Mouse (Mus musculus) adrenal gland (tissue): ENCODE measurements at regions not wholly inside any gene's neighbourhood (a gene's known extent, or its start where the extent isn't known, plus 50 kb on each side); places are given as distances from the start of the nearest gene placed in this dataset.

Experiments used
- intact Hi-C: fragments of 180-260 bp; cut with DNase I; formaldehyde crosslinking; loops from one replicate; pipeline ENCODE4 v1.15.1; 2025

- intact Hi-C loops: no loop called here
Measured at GRCm38 (mm10) chr7:36352761-36353160, 345.2 kb upstream of the Tshz3 start.

- intact Hi-C loops: no loop called here
Measured at GRCm38 (mm10) chr7:36350616-36351015, 347.3 kb upstream of the Tshz3 start.

GRCm38 (mm10) chr7:36348195-36348594 lies 349.7 kb upstream of the Tshz3 start:
- intact Hi-C loops: no loop called here

GRCm38 (mm10) chr7:36334857-36335256 lies 363.1 kb upstream of the Tshz3 start:
- intact Hi-C loops: no loop called here

GRCm38 (mm10) chr7:36334091-36334490 lies 363.8 kb upstream of the Tshz3 start:
- intact Hi-C loops: no loop called here

- intact Hi-C loops: no loop called here
Measured at GRCm38 (mm10) chr7:36332633-36333032, 365.3 kb upstream of the Tshz3 start.

GRCm38 (mm10) chr7:36328141-36328540 lies 369.8 kb upstream of the Tshz3 start:
- intact Hi-C loops: loop anchor here (10.0 kb wide), 1 partner anchor 273 kb away; no protein-coding TSS in a partner anchor

GRCm38 (mm10) chr7:36324035-36324434 lies 373.9 kb upstream of the Tshz3 start:
- intact Hi-C loops: loop anchor here (10.0 kb wide), 1 partner anchor 269 kb away; no protein-coding TSS in a partner anchor

GRCm38 (mm10) chr7:36322181-36322580 lies 375.7 kb upstream of the Tshz3 start:
- intact Hi-C loops: loop anchor here (10.0 kb wide), 1 partner anchor 267 kb away; no protein-coding TSS in a partner anchor

- intact Hi-C loops: no loop called here
Measured at GRCm38 (mm10) chr7:36317466-36318212, 380.3 kb upstream of the Tshz3 start.

- intact Hi-C loops: no loop called here
Measured at GRCm38 (mm10) chr7:36313751-36314150, 384.2 kb upstream of the Tshz3 start.

- intact Hi-C loops: no loop called here
Measured at GRCm38 (mm10) chr7:36309761-36310605, 387.9 kb upstream of the Tshz3 start.

- intact Hi-C loops: no loop called here
Measured at GRCm38 (mm10) chr7:36308726-36309125, 389.2 kb upstream of the Tshz3 start.

GRCm38 (mm10) chr7:36308106-36308620 lies 389.8 kb upstream of the Tshz3 start:
- intact Hi-C loops: no loop called here

- intact Hi-C loops: no loop called here
Measured at GRCm38 (mm10) chr7:36277275-36277674, 420.6 kb upstream of the Tshz3 start.

- intact Hi-C loops: no loop called here
Measured at GRCm38 (mm10) chr7:36268966-36269365, 429.0 kb upstream of the Tshz3 start.

- intact Hi-C loops: no loop called here
Measured at GRCm38 (mm10) chr7:36265163-36265823, 432.6 kb upstream of the Tshz3 start.

- intact Hi-C loops: no loop called here
Measured at GRCm38 (mm10) chr7:36262124-36262710, 435.7 kb upstream of the Tshz3 start.

- intact Hi-C loops: no loop called here
Measured at GRCm38 (mm10) chr7:36257102-36257501, 440.8 kb upstream of the Tshz3 start.

- intact Hi-C loops: no loop called here
Measured at GRCm38 (mm10) chr7:36247356-36247755, 444.6 kb upstream of the Zfp507 start.

GRCm38 (mm10) chr7:36236673-36237072 lies 433.9 kb upstream of the Zfp507 start:
- intact Hi-C loops: no loop called here
